In genomic region chr6:98524659-98525058, GRCm38 (mm10) we compare ENCODE assay signal across 11 mouse cellular contexts.
"Had no signal": no experiment of that assay in that cellular context is flagged by ENCODE, and none has a peak within 500 bp of the region (broad histone marks: within the 10 kb centered on the region; RNA-seq: fewer than 3 reads in every experiment).

No protein-coding gene starts in this region.

- H3K4me3 ChIP-seq: liver, embryonic 13.5 days; liver, embryonic 15.5 days; megakaryocyte, embryonic 14.5 days; midbrain, embryonic 10.5 days; myocyte; neural tube, embryonic 13.5 days; stomach, embryonic 15.5 days had no signal

- H3K4me2 ChIP-seq: liver, embryonic 13.5 days; liver, embryonic 15.5 days; neural tube, embryonic 13.5 days; stomach, embryonic 15.5 days had no signal

- H3K27ac ChIP-seq: liver, embryonic 13.5 days; liver, embryonic 15.5 days; macrophage; midbrain, embryonic 10.5 days; neural tube, embryonic 13.5 days; stomach, embryonic 15.5 days; stomach, postnatal 0 days had no signal

- ATAC-seq: liver, postnatal 0 days; midbrain, embryonic 16.5 days had no signal

- H3K36me3 ChIP-seq: liver, embryonic 13.5 days; liver, embryonic 15.5 days; midbrain, embryonic 10.5 days; neural tube, embryonic 13.5 days; stomach, embryonic 15.5 days had no signal

- H3K27me3 ChIP-seq: liver, embryonic 13.5 days; liver, embryonic 15.5 days; stomach, embryonic 15.5 days had no signal

- H3K9ac ChIP-seq: liver, embryonic 13.5 days; liver, embryonic 15.5 days; liver, postnatal 0 days; neural tube, embryonic 13.5 days; stomach, embryonic 15.5 days had no signal

- H3K4me1 ChIP-seq: liver, embryonic 13.5 days; liver, embryonic 15.5 days; stomach, embryonic 15.5 days had no signal

- H3K9me3 ChIP-seq: liver, embryonic 13.5 days; liver, embryonic 15.5 days; megakaryocyte, embryonic 14.5 days; midbrain, embryonic 10.5 days; neural tube, embryonic 13.5 days; stomach, embryonic 15.5 days had no signal
